10 mouse cellular contexts compared by ENCODE assay signal in genomic region chr11:76483171-76483727, GRCm38 (mm10).
DNase-seq lines count a peak whose midpoint lies in the region; ATAC-seq and TF ChIP-seq lines count a peak whose summit lies in the region.
"Had no signal": no experiment of that assay in that cellular context is flagged by ENCODE, and none has a peak within 500 bp of the region (broad histone marks: within the 10 kb centered on the region; RNA-seq: fewer than 3 reads in every experiment).

No protein-coding gene starts in this region.

- no peaks in the 10 kb centered on the region for H3K9me3 ChIP-seq in kidney, embryonic 15.5 days (replicated peaks)
- H3K9me3 ChIP-seq in CH12.LX (replicated peaks; ENCODE audit: low read length), result no peaks in the 10 kb centered on the region
- no peaks in the 10 kb centered on the region for H3K9me3 ChIP-seq in liver, embryonic 12.5 days (replicated peaks)

- TF ChIP-seq RAD21 in CH12.LX (IDR thresholded peaks at IDR 0.05; ENCODE audit: low read depth, low read length), result no peak; the same call in 1 of the 2 replicates

- H3K27me3 ChIP-seq in kidney, embryonic 15.5 days, result no peaks in the 10 kb centered on the region
- no peaks in the 10 kb centered on the region for H3K27me3 ChIP-seq in kidney, adult 2 months (replicated peaks; ENCODE audit: control insufficient read depth, insufficient read depth, low read length)
- H3K27me3 ChIP-seq in CH12.LX (replicated peaks), result no peaks in the 10 kb centered on the region
- H3K27me3 ChIP-seq in liver, embryonic 12.5 days (replicated peaks), result no peaks in the 10 kb centered on the region

- no peak overlapping the region for H3K4me2 ChIP-seq in kidney, embryonic 15.5 days
- peak overlapping the region; percentile 91 for H3K4me2 ChIP-seq in CH12.LX (ENCODE audit: insufficient read depth, low read depth, poor library complexity, severe bottlenecking)
- H3K4me2 ChIP-seq in liver, embryonic 12.5 days, result peak overlapping the region; percentile 21

- peaks cover 44% of the 10 kb centered on the region for H3K36me3 ChIP-seq in kidney, embryonic 15.5 days
- H3K36me3 ChIP-seq in kidney, adult 2 months (ENCODE audit: control insufficient read depth, insufficient read depth, low read length), result no peaks in the 10 kb centered on the region
- H3K36me3 ChIP-seq in CH12.LX (replicated peaks in 1 of 2; ENCODE audit: control insufficient read depth in 1 of 2, insufficient read depth in 1 of 2, low read length in 1 of 2), result peaks cover 10 to 35% of the 10 kb centered on the region in 2 experiments
- no peaks in the 10 kb centered on the region; the same call in 1 of the 2 replicates for H3K36me3 ChIP-seq in liver, embryonic 12.5 days

- H3K27ac ChIP-seq in kidney, embryonic 15.5 days, result peak overlapping the region; percentile 49; the same call in 1 of the 2 replicates
- no peak overlapping the region for H3K27ac ChIP-seq in kidney, adult 2 months (ENCODE audit: insufficient read depth, low read depth, low read length)
- peak overlapping the region; percentile 99 for H3K27ac ChIP-seq in CH12.LX (ENCODE audit: insufficient read depth, low read depth)
- peak overlapping the region; percentile 62 for H3K27ac ChIP-seq in liver, embryonic 12.5 days
- H3K27ac ChIP-seq: liver, embryonic 14.5 days had no signal

- H3K9ac ChIP-seq in kidney, embryonic 15.5 days, result 0 out of 2 replicates have a peak overlapping the region, but pooled peaks have one; percentile 17
- peak overlapping the region; percentile 49 for H3K9ac ChIP-seq in CH12.LX (ENCODE audit: insufficient read depth, low read depth)
- H3K9ac ChIP-seq in liver, embryonic 12.5 days, result no peak overlapping the region
- H3K9ac ChIP-seq: liver, embryonic 14.5 days had no signal

- no peak for TF ChIP-seq POLR2A in kidney, adult 2 months (IDR thresholded peaks at IDR 0.05; ENCODE audit: low read depth, low read length)
- peak; percentile 74 for TF ChIP-seq POLR2A in CH12.LX (IDR thresholded peaks at IDR 0.05; ENCODE audit: low read depth, low read length)

- peaks cover 50% of the 10 kb centered on the region for H3K4me1 ChIP-seq in kidney, embryonic 15.5 days
- peaks cover 15% of the 10 kb centered on the region for H3K4me1 ChIP-seq in kidney, adult 2 months (ENCODE audit: control insufficient read depth, insufficient read depth, low read length)
- peaks cover 50 to 89% of the 10 kb centered on the region in 2 experiments for H3K4me1 ChIP-seq in CH12.LX (ENCODE audit: control insufficient read depth in 1 of 2, insufficient read depth in 2 of 2)
- peaks cover 28% of the 10 kb centered on the region for H3K4me1 ChIP-seq in liver, embryonic 12.5 days

- H3K4me3 ChIP-seq in kidney, embryonic 15.5 days (replicated peaks), result no peak overlapping the region
- H3K4me3 ChIP-seq in kidney, adult 2 months (ENCODE audit: insufficient read depth, low read depth, low read length), result no peak overlapping the region
- peak overlapping the region in 1 of 3 experiments; percentile 5 for H3K4me3 ChIP-seq in CH12.LX (replicated peaks in 1 of 3; ENCODE audit: low read depth in 2 of 3, low read length in 2 of 3, poor library complexity in 1 of 3)
- H3K4me3 ChIP-seq in liver, embryonic 12.5 days, result no peak overlapping the region

- no peak for TF ChIP-seq CTCF in kidney, adult 2 months (conservative IDR thresholded peaks at IDR 0.05; ENCODE audit: insufficient read depth, insufficient read length, low read depth, low read length)
- no peak for TF ChIP-seq CTCF in CH12.LX (conservative IDR thresholded peaks at IDR 0.05 in 1 of 2, IDR thresholded peaks at IDR 0.05 in 1 of 2; ENCODE audit: low read depth in 2 of 2, low read length in 2 of 2)

- DNase-seq in kidney, adult 2 months, result no peak
- DNase-seq in CH12.LX (ENCODE audit: extremely low read depth), result peak; percentile 94
- peak; percentile 91 for DNase-seq in ZHBTc4 (ENCODE audit: low read depth, low spot score)
- DNase-seq in spleen, postnatal 36 days (ENCODE audit: low spot score in 2 of 2), result no peak
- DNase-seq in left cerebral cortex, adult 11 months (ENCODE audit: low spot score), result no peak
- DNase-seq in layer of hippocampus, postnatal 14 days (ENCODE audit: low spot score in 2 of 2), result no peak
- DNase-seq: cerebellum, postnatal 14 days had no signal

- in situ Hi-C loops in CH12.LX (cut with MboI; ENCODE audit: low pct_ligation_motif_present, low pct_unique_long_range_greater_than_20kb, low sequenced_read_pairs), result no loop called here

- WGBS in kidney, embryonic 15.5 days, result 57% methylated on average over 4 of the region's 4 CpGs
- 84% methylated on average over 4 of the region's 4 CpGs for WGBS in kidney, adult 2 months
- 8% methylated on average over 4 of the region's 4 CpGs for WGBS in liver, embryonic 12.5 days (ENCODE audit: insufficient replicate concordance)

- dilution Hi-C loops in CH12.LX (cut with MboI; ENCODE audit: extremely low pct_ligation_motif_present, extremely low pct_unique_long_range_greater_than_20kb, low sequenced_read_pairs), result no loop called here

- no peak for ATAC-seq in kidney, embryonic 15.5 days (replicated peaks; ENCODE audit: low FRiP score)
- ATAC-seq in liver, embryonic 12.5 days, result peak; percentile 24; the same call in 1 of the 2 replicates

- H3K79me2 ChIP-seq in CH12.LX (replicated peaks; ENCODE audit: control insufficient read depth, extremely low read depth, insufficient read depth, poor library complexity, severe bottlenecking), result no peaks in the 10 kb centered on the region

- peak; percentile 87 for TF ChIP-seq EP300 in CH12.LX (IDR thresholded peaks at IDR 0.05; ENCODE audit: low read length)

TF ChIP-seq in CH12.LX, 34 proteins besides CTCF, POLR2A, EP300 and RAD21:
- no peak for TF ChIP-seq ZMIZ1 (IDR thresholded peaks at IDR 0.05; ENCODE audit: low read depth, low read length)
- TF ChIP-seq MAZ (IDR thresholded peaks at IDR 0.05; ENCODE audit: low read depth, low read length), result peak; percentile 63; the same call in 1 of the 2 replicates
- TF ChIP-seq RCOR1 (conservative IDR thresholded peaks at IDR 0.05; ENCODE audit: low read depth, low read length), result no peak
- no peak for TF ChIP-seq USF2 (conservative IDR thresholded peaks at IDR 0.05; ENCODE audit: low read depth, low read length)
- peak; percentile 47; the same call in 1 of the 2 replicates for TF ChIP-seq JUND (conservative IDR thresholded peaks at IDR 0.05; ENCODE audit: low read depth, low read length)
- 0 out of 2 replicates have a peak, but pooled peaks have one; percentile 45 for TF ChIP-seq CHD1 (IDR thresholded peaks at IDR 0.05; ENCODE audit: low read depth, low read length)
- TF ChIP-seq SIN3A (IDR thresholded peaks at IDR 0.05; ENCODE audit: low read length), result peak; percentile 92
- TF ChIP-seq MYC (IDR thresholded peaks at IDR 0.05; ENCODE audit: low read depth, low read length), result no peak
- no peak for TF ChIP-seq SMC3 (IDR thresholded peaks at IDR 0.05; ENCODE audit: low read depth, low read length)
- no peak for TF ChIP-seq ZC3H11A (IDR thresholded peaks at IDR 0.05; ENCODE audit: low read depth, low read length)
- peak; percentile 94 for TF ChIP-seq MEF2A (IDR thresholded peaks at IDR 0.05; ENCODE audit: borderline replicate concordance, low read depth, low read length)
- TF ChIP-seq ELF1 (IDR thresholded peaks at IDR 0.05; ENCODE audit: low read depth, low read length), result peak; percentile 95
- 0 out of 2 replicates have a peak, but pooled peaks have one; percentile 57 for TF ChIP-seq KAT2A (IDR thresholded peaks at IDR 0.05; ENCODE audit: insufficient replicate concordance, low read length)
- no peak for TF ChIP-seq ZKSCAN1 (IDR thresholded peaks at IDR 0.05; ENCODE audit: borderline replicate concordance, low read depth, low read length)
- peak; percentile 88 for TF ChIP-seq ETS1 (conservative IDR thresholded peaks at IDR 0.05; ENCODE audit: low read depth, low read length)
- TF ChIP-seq E2F4 (IDR thresholded peaks at IDR 0.05; ENCODE audit: insufficient replicate concordance, low read depth, low read length), result no peak
- peak; percentile 90 for TF ChIP-seq IRF4 (IDR thresholded peaks at IDR 0.05; ENCODE audit: low read depth, low read length)
- no peak for TF ChIP-seq USF1 (IDR thresholded peaks at IDR 0.05; ENCODE audit: low read depth, low read length)
- peak; percentile 56; the same call in 1 of the 2 replicates for TF ChIP-seq MAFK (IDR thresholded peaks at IDR 0.05; ENCODE audit: insufficient replicate concordance, low read length)
- TF ChIP-seq POLR2AphosphoS2 (IDR thresholded peaks at IDR 0.05; ENCODE audit: low read depth, low read length), result peak; percentile 54; the same call in 1 of the 2 replicates
- TF ChIP-seq NELFE (IDR thresholded peaks at IDR 0.05; ENCODE audit: low read depth, low read length), result peak; percentile 62; the same call in 1 of the 2 replicates
- TF ChIP-seq HCFC1 (IDR thresholded peaks at IDR 0.05; ENCODE audit: low read depth, low read length), result peak; percentile 46; the same call in 1 of the 2 replicates
- TF ChIP-seq MXI1 (IDR thresholded peaks at IDR 0.05; ENCODE audit: low read depth, low read length), result peak; percentile 27; the same call in 1 of the 2 replicates
- TF ChIP-seq ZNF384 (IDR thresholded peaks at IDR 0.05; ENCODE audit: low read depth, low read length), result no peak
- TF ChIP-seq TCF12 (IDR thresholded peaks at IDR 0.05; ENCODE audit: low read depth, low read length), result peak; percentile 86
- no peak for TF ChIP-seq UBTF (IDR thresholded peaks at IDR 0.05; ENCODE audit: low read depth, low read length)
- no peak for TF ChIP-seq NRF1 (IDR thresholded peaks at IDR 0.05; ENCODE audit: low read depth, low read length)
- TF ChIP-seq TBP (conservative IDR thresholded peaks at IDR 0.05; ENCODE audit: low read depth, low read length), result peak; percentile 94
- no peak for TF ChIP-seq MAX (IDR thresholded peaks at IDR 0.05; ENCODE audit: low read length)
- peak; percentile 74 for TF ChIP-seq BHLHE40 (IDR thresholded peaks at IDR 0.05; ENCODE audit: low read depth, low read length)
- TF ChIP-seq CHD2 (IDR thresholded peaks at IDR 0.05; ENCODE audit: low read length), result peak; percentile 76
- TF ChIP-seq JUN (IDR thresholded peaks at IDR 0.05; ENCODE audit: insufficient read depth, low read depth, low read length), result peak; percentile 35; the same call in 1 of the 2 replicates
- TF ChIP-seq GABPA (IDR thresholded peaks at IDR 0.05; ENCODE audit: insufficient replicate concordance, low read depth, low read length), result no peak
- TF ChIP-seq PAX5 (IDR thresholded peaks at IDR 0.05; ENCODE audit: low read length), result no peak

Comparison
In these comparisons a context has a peak if more than half of its experiments do, and no peak if none do; other contexts are left out.
1. DNase-seq: peak in CH12.LX (single experiment) and ZHBTc4 (single experiment); none in kidney, adult 2 months (single experiment), spleen, postnatal 36 days (0 of 2), left cerebral cortex, adult 11 months (single experiment) and layer of hippocampus, postnatal 14 days (0 of 2).